Mouse (Mus musculus) heart, embryonic 12.5 days (tissue): ENCODE measurements around the gene Crebbp. TPM values are rescaled to one million over a fixed set of nuclear protein-coding genes. Genes with fewer than 3 reads are reported as not detected.
"Not testable (repeated sequence)": the region's sequence is repeated elsewhere in the genome, so short reads cannot be mapped to it uniquely, and the experiment has no call there.

Experiments
- ATAC-seq: fragments of 200-750 bp; cut with Nextera tagmentation; 2 replicates; pipeline ENCODE4 v1.8.0; 2017; ENCODE audit warnings: moderate TSS enrichment, moderate library complexity; ENCODE audit not compliant: insufficient number of reproducible peaks, low FRiP score
- H3K27ac ChIP-seq: fragments of 300-500 bp; sonication (generic); 2 replicates; pipeline ENCODE4 v1.5.1; 2016; ENCODE audit warnings: mild to moderate bottlenecking, moderate library complexity; ENCODE audit not compliant: poor library complexity, severe bottlenecking
- H3K27me3 ChIP-seq: fragments of 300-500 bp; sonication (generic); replicated peaks from 2 replicates; pipeline ENCODE4 v1.6.1; 2016; ENCODE audit warnings: mild to moderate bottlenecking, moderate library complexity
- H3K36me3 ChIP-seq: fragments of 300-500 bp; sonication (generic); 2 replicates; pipeline ENCODE4 v1.6.1; 2016; ENCODE audit warnings: mild to moderate bottlenecking, moderate library complexity
- H3K4me1 ChIP-seq: fragments of 300-500 bp; sonication (generic); replicated peaks from 2 replicates; pipeline ENCODE4 v1.6.1; 2016; ENCODE audit warnings: mild to moderate bottlenecking
- H3K4me2 ChIP-seq: fragments of 300-500 bp; sonication (generic); 2 replicates; pipeline ENCODE4 v1.6.1; 2016; ENCODE audit warnings: mild to moderate bottlenecking, moderate library complexity
- H3K4me3 ChIP-seq: fragments of 300-500 bp; sonication (generic); 2 replicates; pipeline ENCODE4 v1.5.1; 2016; ENCODE audit warnings: mild to moderate bottlenecking
- H3K9ac ChIP-seq: fragments of 300-500 bp; sonication (generic); 2 replicates; pipeline ENCODE4 v1.6.1; 2016; ENCODE audit warnings: mild to moderate bottlenecking, moderate library complexity
- H3K9me3 ChIP-seq: fragments of 300-500 bp; sonication (generic); replicated peaks from 2 replicates; pipeline ENCODE4 v1.6.1; 2016; ENCODE audit warnings: mild to moderate bottlenecking, moderate library complexity
- WGBS: fragments of 180-500 bp; shearing (Covaris S2); methylation state at CpG from one replicate; pipeline ENCODE4 v1.1.7; 2016; 5-methylcytosine and 5-hydroxymethylcytosine counted together
- polyA plus RNA-seq: library from polyadenylated mRNA; unstranded; fragments of >200 nt; fragmentation: Nextera tagmentation; extraction: Ambion mirVana; gene quantifications from 2 replicates; pipeline ENCODE4 v1.2.1, GENCODE M21; 2016

The Crebbp gene
- polyA plus RNA-seq, 1 experiment from 2014 or later = 23.2 TPM

DNA sequence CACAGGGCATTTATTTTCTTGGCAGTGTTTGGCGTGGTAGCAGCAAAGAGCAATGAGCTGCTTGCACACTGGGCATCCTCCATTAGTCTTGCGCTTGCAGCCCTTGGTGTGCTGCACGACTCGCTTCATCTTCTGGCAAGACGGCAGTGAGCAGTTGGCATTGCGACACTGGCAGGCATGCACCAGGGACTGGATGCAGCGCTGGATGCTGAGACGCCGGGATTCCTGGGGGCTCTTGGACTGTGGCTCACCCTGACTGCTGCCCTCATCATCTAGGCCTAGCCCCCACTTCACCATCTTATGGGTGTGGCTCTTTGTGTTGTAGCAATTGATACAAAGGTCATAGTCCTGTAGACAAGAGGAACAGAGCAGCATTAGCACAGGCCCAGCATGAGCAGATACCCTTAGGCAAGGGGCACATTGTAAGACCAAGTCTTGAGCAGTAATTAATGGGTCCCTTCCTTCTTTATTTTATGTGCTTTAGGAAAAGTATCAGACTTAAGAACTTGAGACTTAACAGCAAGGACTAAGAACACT, 127.9 kb downstream of the Crebbp start:
- H3K4me3 ChIP-seq = no peak overlapping the region
- H3K27ac ChIP-seq = no peak overlapping the region
- no peak for ATAC-seq
- no peaks in the 10 kb centered on the region for H3K9me3 ChIP-seq
- no peak overlapping the region for H3K4me2 ChIP-seq
- H3K4me1 ChIP-seq = peaks cover 6% of the 10 kb centered on the region
- WGBS = 96% methylated on average over 9 of the region's 9 CpGs
- H3K36me3 ChIP-seq = peaks cover 81% of the 10 kb centered on the region
- H3K27me3 ChIP-seq = no peaks in the 10 kb centered on the region
- no peak overlapping the region for H3K9ac ChIP-seq

GRCm38 (mm10) chr16:4085051-4085450, 128.7 kb downstream of the Crebbp start:
- 95% methylated on average over 7 of the region's 7 CpGs for WGBS
- H3K4me1 ChIP-seq = peaks cover 13% of the 10 kb centered on the region
- ATAC-seq = no peak
- no peak overlapping the region for H3K4me2 ChIP-seq
- H3K4me3 ChIP-seq = no peak overlapping the region
- H3K9ac ChIP-seq = no peak overlapping the region
- H3K9me3 ChIP-seq = no peaks in the 10 kb centered on the region
- H3K27ac ChIP-seq = no peak overlapping the region
- peaks cover 72% of the 10 kb centered on the region for H3K36me3 ChIP-seq
- no peaks in the 10 kb centered on the region for H3K27me3 ChIP-seq

DNA sequence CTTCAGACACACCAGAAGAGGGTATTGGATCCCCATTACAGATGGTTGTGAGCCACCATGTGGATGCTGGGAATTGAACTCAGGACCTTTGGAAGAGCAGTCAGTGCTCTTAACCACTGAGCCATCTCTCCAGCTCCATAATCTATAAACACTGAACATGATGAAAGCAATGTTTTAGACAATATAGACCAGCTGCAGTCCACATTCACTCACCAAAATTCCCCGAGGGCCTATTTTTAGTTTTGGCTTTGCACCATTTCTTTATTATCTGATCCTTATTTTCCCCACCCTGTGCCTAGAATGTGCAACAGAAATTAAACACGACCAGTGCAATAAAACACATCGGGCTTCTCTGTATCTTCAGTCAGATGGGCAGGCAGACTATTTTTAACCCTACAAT, 133.4 kb downstream of the Crebbp start:
- not testable (repeated sequence) for H3K4me2 ChIP-seq, H3K27me3 ChIP-seq, H3K4me3 ChIP-seq, H3K9ac ChIP-seq, H3K9me3 ChIP-seq, ATAC-seq
- Histone ChIP-seq H3K4me1 (peaks cover 34% of the 10 kb centered on the region), H3K27ac (0 out of 2 replicates have a peak overlapping the region, but pooled peaks have one; percentile 27), H3K36me3 (peaks cover 28% of the 10 kb centered on the region)
- WGBS = 45% methylated on average over 3 of the region's 3 CpGs

- WGBS = 44% methylated on average over 1 of the region's 1 CpGs
- peak overlapping the region; percentile 8; the same call in 1 of the 2 replicates for H3K27ac ChIP-seq
- no peak for ATAC-seq
Measured at GRCm38 (mm10) chr16:4079656-4080055, 134.1 kb downstream of the Crebbp start.

DNA sequence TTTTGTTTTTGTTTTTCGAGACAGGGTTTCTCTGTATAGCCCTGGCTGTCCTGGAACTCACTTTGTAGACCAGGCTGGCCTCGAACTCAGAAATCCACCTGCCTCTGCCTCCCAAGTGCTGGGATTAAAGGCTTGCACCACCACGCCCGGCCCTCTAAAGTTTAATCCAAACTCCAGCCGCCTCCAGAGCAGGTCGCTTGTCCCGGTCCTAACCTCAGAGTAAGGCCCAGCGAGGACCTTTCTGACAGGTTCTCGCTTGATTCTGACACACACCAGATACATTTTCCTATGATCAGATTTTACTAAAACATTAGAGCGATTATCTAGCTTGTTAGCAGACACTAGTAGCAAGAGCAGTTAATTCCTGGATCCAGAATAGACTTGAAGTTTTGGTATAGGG, 135.5 kb downstream of the Crebbp start:
- Histone ChIP-seq H3K4me3 (peak overlapping the region; percentile 97; the same call in 1 of the 2 replicates), H3K4me1 (peaks cover 45% of the 10 kb centered on the region), H3K36me3 (peaks cover 12% of the 10 kb centered on the region), H3K4me2 (peak overlapping the region; percentile 69)
- H3K27me3 ChIP-seq, H3K9ac ChIP-seq, H3K27ac ChIP-seq, H3K9me3 ChIP-seq, ATAC-seq: not testable (repeated sequence)
- WGBS = 66% methylated on average over 10 of the region's 10 CpGs

More at GRCm38 (mm10) chr16:4079656-4080055, 134.1 kb downstream of the Crebbp start:
- Histone ChIP-seq H3K4me1 (peaks cover 41% of the 10 kb centered on the region), H3K4me2 (no peak overlapping the region), H3K4me3 (no peak overlapping the region), H3K9ac (no peak overlapping the region), H3K36me3 (peaks cover 21% of the 10 kb centered on the region), H3K27me3 (no peaks in the 10 kb centered on the region), H3K9me3 (no peaks in the 10 kb centered on the region)

- peak; percentile 95 for ATAC-seq
- H3K4me3 ChIP-seq = peak within 1 kb of the TSS; percentile 97
- H3K27me3 ChIP-seq = no peaks in the 10 kb centered on the region
- H3K36me3 ChIP-seq = peaks cover 15% of the 10 kb centered on the region
- H3K4me2 ChIP-seq = peak within 1 kb of the TSS; percentile 69
- H3K9ac ChIP-seq = peak within 1 kb of the TSS; percentile 88
- WGBS = under 1% methylated on average over 58 of the region's 58 CpGs
- H3K9me3 ChIP-seq = no peaks in the 10 kb centered on the region
- H3K27ac ChIP-seq = peak within 1 kb of the TSS; percentile 85
- peaks cover 45% of the 10 kb centered on the region for H3K4me1 ChIP-seq
Measured at GRCm38 (mm10) chr16:4077384-4078061, 136.3 kb downstream of the Crebbp start, which contains the start of gene Trap1. Gene Trap1 (minus strand): TSS chr16:4077827.

DNA sequence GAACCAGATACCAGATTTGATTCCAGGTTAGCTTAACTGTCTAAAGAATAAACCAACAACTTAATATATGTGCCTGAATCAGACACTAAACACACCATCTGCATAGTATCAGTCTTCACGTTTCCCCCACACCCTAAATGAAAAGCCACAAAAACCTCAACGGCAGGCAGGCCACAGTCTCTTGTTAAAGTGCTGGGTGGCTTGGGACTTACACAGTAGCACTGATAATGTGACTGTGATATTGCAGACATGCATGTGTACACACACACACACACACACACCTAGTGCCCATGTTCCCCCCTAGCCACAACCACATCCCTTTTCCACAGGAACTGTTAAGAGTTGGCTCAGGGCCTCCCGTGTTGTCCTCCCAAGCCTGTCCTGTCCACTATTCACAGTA, 139.0 kb downstream of the Crebbp start:
- no peak overlapping the region for H3K4me3 ChIP-seq
- ATAC-seq = no peak
- no peak overlapping the region for H3K9ac ChIP-seq
- H3K27ac ChIP-seq = no peak overlapping the region
- H3K27me3 ChIP-seq = no peaks in the 10 kb centered on the region
- H3K4me1 ChIP-seq = peaks cover 30% of the 10 kb centered on the region
- no peak overlapping the region for H3K4me2 ChIP-seq
- H3K9me3 ChIP-seq = no peaks in the 10 kb centered on the region
- peaks cover 2% of the 10 kb centered on the region; the same call in 1 of the 2 replicates for H3K36me3 ChIP-seq
- 59% methylated on average over 3 of the region's 3 CpGs for WGBS

- Histone ChIP-seq H3K4me3 (no peak overlapping the region), H3K27me3 (no peaks in the 10 kb centered on the region), H3K9ac (no peak overlapping the region), H3K4me1 (peaks cover 25% of the 10 kb centered on the region), H3K27ac (no peak overlapping the region), H3K9me3 (no peaks in the 10 kb centered on the region), H3K4me2 (no peak overlapping the region), H3K36me3 (peaks cover 2% of the 10 kb centered on the region; the same call in 1 of the 2 replicates)
- ATAC-seq = no peak
- WGBS = 71% methylated on average over 6 of the region's 6 CpGs
Measured at GRCm38 (mm10) chr16:4074297-4074696, 139.5 kb downstream of the Crebbp start.

DNA sequence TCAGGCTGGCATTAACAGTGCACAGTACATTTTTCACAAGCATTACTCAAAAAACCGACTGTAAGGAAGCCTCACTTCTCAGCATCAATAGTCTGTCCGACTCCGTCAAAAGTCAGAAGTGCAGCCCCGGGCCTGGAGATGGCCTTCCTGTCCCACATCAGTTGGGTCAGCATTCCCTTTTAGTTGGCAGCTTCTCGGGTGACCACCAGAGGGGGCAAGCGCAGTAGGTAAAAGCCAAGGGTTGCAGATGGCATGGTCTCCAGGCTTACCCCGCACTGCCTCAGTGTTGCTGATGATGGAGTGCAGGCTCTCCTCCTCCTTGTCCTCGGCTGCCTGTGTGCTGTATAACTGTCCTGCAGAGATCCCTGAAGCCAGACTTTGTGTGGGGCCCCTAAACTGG, 145.2 kb downstream of the Crebbp start:
- Histone ChIP-seq H3K4me2 (no peak overlapping the region), H3K9me3 (no peaks in the 10 kb centered on the region), H3K27ac (no peak overlapping the region), H3K4me3 (no peak overlapping the region), H3K27me3 (no peaks in the 10 kb centered on the region), H3K9ac (no peak overlapping the region), H3K36me3 (peaks cover 53% of the 10 kb centered on the region), H3K4me1 (no peaks in the 10 kb centered on the region)
- no peak for ATAC-seq
- WGBS = 53% methylated on average over 8 of the region's 8 CpGs

DNA sequence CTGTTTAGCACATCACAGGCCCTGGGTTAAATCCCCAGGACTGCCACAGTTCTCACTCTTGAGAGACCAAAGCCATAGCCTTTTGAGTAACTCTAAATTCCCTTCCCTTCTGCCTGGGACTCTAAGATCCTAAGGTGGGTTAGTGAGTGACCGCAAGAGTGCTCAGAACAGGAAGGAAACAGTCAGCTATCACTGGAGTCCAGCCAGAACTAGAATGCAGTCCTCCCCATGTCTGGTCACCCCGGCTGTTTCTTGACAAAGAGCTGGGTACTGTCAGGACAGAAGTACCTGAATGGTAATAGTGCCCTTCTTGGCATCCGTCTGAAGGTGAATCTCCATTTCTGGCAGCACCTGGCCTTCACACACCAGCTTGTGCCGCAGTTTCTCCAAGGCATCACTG, 148.9 kb downstream of the Crebbp start:
- Histone ChIP-seq H3K9me3 (no peaks in the 10 kb centered on the region), H3K4me1 (no peaks in the 10 kb centered on the region), H3K27ac (no peak overlapping the region), H3K4me3 (no peak overlapping the region), H3K27me3 (no peaks in the 10 kb centered on the region), H3K9ac (no peak overlapping the region), H3K36me3 (peaks cover 85% of the 10 kb centered on the region), H3K4me2 (no peak overlapping the region)
- ATAC-seq = no peak
- 84% methylated on average over 4 of the region's 4 CpGs for WGBS

DNA sequence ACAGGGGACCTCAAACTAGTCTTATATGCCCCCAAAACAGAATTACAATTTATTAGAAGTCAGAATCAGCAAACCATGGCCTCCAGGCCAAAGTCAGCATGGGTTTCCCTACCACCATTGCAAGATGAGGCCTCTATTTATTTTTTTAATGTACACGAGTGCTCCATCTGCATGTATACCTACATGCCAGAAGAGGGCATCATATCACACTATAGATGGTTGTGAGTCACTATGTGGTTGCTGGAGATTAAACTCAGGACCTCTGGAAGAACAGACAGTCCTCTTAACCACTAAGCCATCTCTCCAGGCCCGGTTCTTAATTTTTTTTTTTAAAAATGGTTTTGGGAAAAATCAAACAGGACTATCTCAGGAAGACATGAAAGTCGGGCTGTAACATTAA, 160.0 kb downstream of the Crebbp start:
- ATAC-seq = no peak
- Histone ChIP-seq H3K9ac (no peak overlapping the region), H3K27ac (no peak overlapping the region), H3K36me3 (peaks cover 93% of the 10 kb centered on the region), H3K4me2 (no peak overlapping the region), H3K4me3 (no peak overlapping the region), H3K4me1 (no peaks in the 10 kb centered on the region), H3K9me3 (no peaks in the 10 kb centered on the region), H3K27me3 (no peaks in the 10 kb centered on the region)
- 83% methylated on average over 3 of the region's 3 CpGs for WGBS
